Mouse (Mus musculus) neural tube, postnatal 0 days (tissue): ENCODE results near the gene Epm2aip1. TPM values are rescaled to one million over a fixed set of nuclear protein-coding genes. Genes with fewer than 3 reads are reported as not detected.

ENCODE experiments used
- polyA plus RNA-seq: library from polyadenylated mRNA; unstranded; fragments of >200 nt; fragmentation: Nextera tagmentation; extraction: Ambion mirVana; gene quantifications from 2 replicates; pipeline ENCODE4 v1.2.1, GENCODE M21; 2015

Epm2aip1 gene
- 36.0 and 39.2 TPM in 2 replicates for polyA plus RNA-seq

DNA sequence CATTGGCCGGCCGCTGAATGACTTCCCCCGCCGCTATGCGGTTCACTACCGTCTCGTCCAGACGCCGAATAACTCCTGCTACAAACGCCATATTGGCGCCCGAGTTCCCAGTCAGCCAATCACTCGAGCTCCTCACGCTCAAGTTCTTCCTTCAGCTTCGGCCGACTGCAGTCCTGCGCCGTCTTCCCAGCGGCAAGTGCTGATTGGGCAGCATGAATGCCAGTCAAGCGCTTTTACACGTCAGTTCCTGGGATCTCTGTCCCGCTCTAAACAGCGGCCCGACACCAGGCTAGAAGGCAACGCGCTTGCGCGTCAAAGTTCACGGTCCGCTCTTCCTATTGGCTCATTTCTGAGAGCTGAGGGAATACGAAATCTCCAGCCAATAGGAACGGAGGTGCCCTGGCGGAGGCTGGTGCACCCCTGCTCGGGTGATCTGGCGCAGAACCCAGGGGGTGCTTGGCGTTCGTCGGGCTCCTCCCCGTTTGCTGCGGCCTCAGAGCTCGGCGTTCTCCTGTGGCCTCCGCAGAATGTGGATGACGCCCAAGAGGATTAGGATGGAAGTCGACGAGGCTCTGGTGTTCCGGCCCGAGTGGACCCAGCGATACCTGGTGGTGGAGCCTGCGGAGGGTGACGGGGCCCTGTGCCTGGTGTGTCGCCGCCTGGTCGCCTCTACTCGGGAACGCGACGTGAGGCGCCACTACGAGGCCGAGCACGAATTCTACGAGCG, at the start of gene Epm2aip1, which contains the start of gene Mlh1:
TSS of gene Epm2aip1 (plus strand) at position 496 of the 727 bp plus-strand sequence.
TSS of gene Mlh1 (minus strand) at position 358 of the 727 bp plus-strand sequence.

GRCm38 (mm10) chr9:111311031-111311842, 39.5 kb downstream of the Epm2aip1 start, which contains the start of gene Trank1:
Gene Trank1 (plus strand): TSS chr9:111311739.

Other genes starting within 250 kb of the Epm2aip1 start
- 1.4 and 1.8 TPM in 2 replicates for gene Ccrl2, start 214.4 kb upstream of the Epm2aip1 start, polyA plus RNA-seq
- 38.7 and 42.1 TPM in 2 replicates for gene Lrrfip2, start 154.3 kb upstream of the Epm2aip1 start, polyA plus RNA-seq
- gene Mlh1, start 138 bp upstream of the Epm2aip1 start, polyA plus RNA-seq = 16.3 and 17.5 TPM in 2 replicates
- 16.0 and 23.4 TPM in 2 replicates for gene Trank1, start 39.8 kb downstream of the Epm2aip1 start, polyA plus RNA-seq
- 13.5 and 13.8 TPM in 2 replicates for gene Dclk3, start 167.2 kb downstream of the Epm2aip1 start, polyA plus RNA-seq